Mouse (Mus musculus) liver, embryonic 12.5 days (tissue): ENCODE measurements around the gene Galnt17. TPM values are rescaled to one million over a fixed set of nuclear protein-coding genes. Genes with fewer than 3 reads are reported as not detected.

Source experiments
- ATAC-seq: fragments of 200-750 bp; cut with Nextera tagmentation; 2 replicates; pipeline ENCODE4 v1.8.0; 2017; ENCODE audit warnings: moderate number of reproducible peaks, mild to moderate bottlenecking, moderate library complexity
- H3K27ac ChIP-seq: fragments of 300-500 bp; sonication (generic); 2 replicates; pipeline ENCODE4 v1.5.1; 2016; ENCODE audit warnings: mild to moderate bottlenecking
- H3K27me3 ChIP-seq: fragments of 300-500 bp; sonication (generic); replicated peaks from 2 replicates; pipeline ENCODE4 v1.6.1; 2016; ENCODE audit warnings: mild to moderate bottlenecking, moderate library complexity
- H3K36me3 ChIP-seq: fragments of 300-500 bp; sonication (generic); 2 replicates; pipeline ENCODE4 v1.6.1; 2016; ENCODE audit warnings: mild to moderate bottlenecking, moderate library complexity
- H3K4me1 ChIP-seq: fragments of 300-500 bp; sonication (generic); 2 replicates; pipeline ENCODE4 v1.6.1; 2016
- H3K4me2 ChIP-seq: fragments of 300-500 bp; sonication (generic); 2 replicates; pipeline ENCODE4 v1.6.1; 2016; ENCODE audit warnings: mild to moderate bottlenecking, moderate library complexity
- H3K4me3 ChIP-seq: fragments of 300-500 bp; sonication (generic); 2 replicates; pipeline ENCODE4 v1.5.1; 2016; ENCODE audit warnings: mild to moderate bottlenecking, moderate library complexity
- H3K9ac ChIP-seq: fragments of 300-500 bp; sonication (generic); 2 replicates; pipeline ENCODE4 v1.6.1; 2016; ENCODE audit warnings: mild to moderate bottlenecking, moderate library complexity
- H3K9me3 ChIP-seq: fragments of 300-500 bp; sonication (generic); replicated peaks from 2 replicates; pipeline ENCODE4 v1.6.1; 2016; ENCODE audit warnings: mild to moderate bottlenecking, moderate library complexity
- WGBS: fragments of 180-500 bp; shearing (Covaris S2); methylation state at CpG from one replicate; pipeline ENCODE4 v1.1.7; 2016; ENCODE audit not compliant: insufficient replicate concordance; 5-methylcytosine and 5-hydroxymethylcytosine counted together
- polyA plus RNA-seq: library from polyadenylated mRNA; unstranded; fragments of >200 nt; fragmentation: Nextera tagmentation; extraction: Ambion mirVana; gene quantifications from 2 replicates; pipeline ENCODE4 v1.2.1, GENCODE M21; 2016

Gene Galnt17
- polyA plus RNA-seq, 1 experiment from 2014 or later = 0.13 TPM

DNA sequence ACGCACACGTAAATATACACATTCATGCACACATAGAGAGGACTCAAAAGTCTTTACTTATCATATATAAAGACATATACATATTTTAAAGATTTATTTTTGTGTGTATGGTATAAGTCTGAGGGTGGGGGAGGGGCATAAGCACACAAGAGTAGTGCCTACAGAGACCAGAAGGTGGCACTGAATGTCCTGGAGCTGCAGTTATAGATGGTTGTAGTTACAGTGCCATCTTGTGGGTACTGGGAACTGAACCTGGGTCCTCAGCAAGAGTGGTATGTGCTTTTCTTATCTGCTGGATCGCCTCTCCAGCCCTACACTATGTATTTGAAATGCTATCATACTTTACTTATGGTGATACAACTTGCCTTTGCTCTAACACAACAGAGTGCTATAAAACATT is 68.5 kb downstream of the Galnt17 start:
- H3K27me3 ChIP-seq = no peaks in the 10 kb centered on the region
- H3K9me3 ChIP-seq = peaks cover 7% of the 10 kb centered on the region; the same call in 1 of the 2 replicates
- H3K4me1 ChIP-seq = no peaks in the 10 kb centered on the region
- no peak overlapping the region for H3K9ac ChIP-seq
- no peak overlapping the region for H3K4me3 ChIP-seq
- no peak overlapping the region for H3K27ac ChIP-seq
- no peak for ATAC-seq
- 78% methylated on average over 3 of the region's 3 CpGs for WGBS
- H3K36me3 ChIP-seq = no peaks in the 10 kb centered on the region
- H3K4me2 ChIP-seq = no peak overlapping the region

DNA sequence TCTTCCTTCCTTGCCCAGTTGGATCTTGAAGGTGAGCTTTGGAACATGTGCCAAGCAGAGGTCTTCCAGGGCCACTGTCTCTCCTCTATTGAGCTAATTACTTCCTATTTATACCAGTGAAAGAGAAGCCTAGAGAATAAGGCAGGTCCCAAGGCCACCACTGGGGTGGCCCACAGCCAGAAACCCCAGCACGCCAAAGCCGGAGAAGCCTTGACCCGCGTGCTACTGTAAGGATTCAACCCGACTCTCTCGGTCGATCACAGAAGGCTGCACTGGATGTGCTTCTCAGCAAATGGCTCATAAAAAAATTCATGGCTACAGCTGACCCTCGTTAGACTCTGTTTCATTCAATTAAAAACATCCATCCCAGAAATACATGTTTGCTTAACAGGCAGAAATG is 71.4 kb downstream of the Galnt17 start:
- no peak overlapping the region for H3K27ac ChIP-seq
- peaks cover 7% of the 10 kb centered on the region; the same call in 1 of the 2 replicates for H3K9me3 ChIP-seq
- no peak for ATAC-seq
- H3K4me3 ChIP-seq = no peak overlapping the region
- no peak overlapping the region for H3K4me2 ChIP-seq
- no peaks in the 10 kb centered on the region for H3K36me3 ChIP-seq
- no peaks in the 10 kb centered on the region for H3K27me3 ChIP-seq
- WGBS = 83% methylated on average over 8 of the region's 8 CpGs
- H3K9ac ChIP-seq = no peak overlapping the region
- H3K4me1 ChIP-seq = no peaks in the 10 kb centered on the region

DNA sequence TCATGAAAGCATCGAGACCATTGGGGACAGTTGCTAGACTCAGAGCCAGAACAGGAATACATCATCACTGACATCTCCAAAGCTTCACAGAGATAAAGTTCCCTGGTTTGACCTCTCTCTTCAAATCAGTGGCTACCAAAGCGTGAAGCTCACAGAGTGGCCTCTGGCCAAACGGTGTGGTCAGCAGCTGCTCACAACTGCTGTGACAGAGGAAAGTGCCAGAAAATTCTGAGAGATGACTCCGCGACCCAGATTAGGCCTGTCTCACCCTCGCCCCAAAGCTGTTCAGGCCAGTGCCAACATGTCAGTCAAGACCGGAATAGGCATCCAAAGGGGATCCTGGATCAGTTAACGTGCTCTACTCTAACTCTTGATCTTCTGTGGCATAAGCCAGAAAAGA is 74.5 kb downstream of the Galnt17 start:
- H3K4me1 ChIP-seq = no peaks in the 10 kb centered on the region
- H3K27ac ChIP-seq = no peak overlapping the region
- H3K9ac ChIP-seq = no peak overlapping the region
- 0 out of 2 replicates have a peak, but pooled peaks cover 4% of the 10 kb centered on the region for H3K9me3 ChIP-seq
- H3K36me3 ChIP-seq = no peaks in the 10 kb centered on the region
- H3K4me3 ChIP-seq = no peak overlapping the region
- H3K27me3 ChIP-seq = no peaks in the 10 kb centered on the region
- no peak for ATAC-seq
- WGBS = 73% methylated on average over 8 of the region's 8 CpGs
- no peak overlapping the region for H3K4me2 ChIP-seq

DNA sequence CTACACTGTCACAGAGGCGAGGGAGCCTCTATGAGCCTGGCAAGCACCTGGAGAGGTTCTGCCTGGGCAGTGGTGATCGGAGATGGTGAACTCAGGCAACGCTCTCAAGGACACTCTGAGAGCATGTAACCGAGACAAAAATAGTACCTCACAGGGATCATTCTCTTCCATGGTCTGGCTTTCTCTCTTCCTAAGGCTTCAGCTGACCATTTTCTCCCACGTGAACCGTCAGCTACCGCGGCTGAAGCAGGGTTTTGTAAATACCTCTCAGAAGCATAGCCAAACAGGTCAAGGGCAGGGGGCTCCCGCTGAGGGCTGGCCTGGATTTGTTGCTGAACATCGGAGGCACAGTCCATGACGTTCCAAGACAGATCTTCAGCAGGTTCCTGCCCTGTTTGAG is 77.2 kb downstream of the Galnt17 start:
- ATAC-seq = no peak
- Histone ChIP-seq H3K9me3 (0 out of 2 replicates have a peak, but pooled peaks cover 4% of the 10 kb centered on the region), H3K27ac (no peak overlapping the region), H3K4me1 (no peaks in the 10 kb centered on the region), H3K36me3 (no peaks in the 10 kb centered on the region), H3K9ac (no peak overlapping the region), H3K4me2 (no peak overlapping the region), H3K4me3 (no peak overlapping the region), H3K27me3 (no peaks in the 10 kb centered on the region)
- WGBS = 61% methylated on average over 11 of the region's 11 CpGs

DNA sequence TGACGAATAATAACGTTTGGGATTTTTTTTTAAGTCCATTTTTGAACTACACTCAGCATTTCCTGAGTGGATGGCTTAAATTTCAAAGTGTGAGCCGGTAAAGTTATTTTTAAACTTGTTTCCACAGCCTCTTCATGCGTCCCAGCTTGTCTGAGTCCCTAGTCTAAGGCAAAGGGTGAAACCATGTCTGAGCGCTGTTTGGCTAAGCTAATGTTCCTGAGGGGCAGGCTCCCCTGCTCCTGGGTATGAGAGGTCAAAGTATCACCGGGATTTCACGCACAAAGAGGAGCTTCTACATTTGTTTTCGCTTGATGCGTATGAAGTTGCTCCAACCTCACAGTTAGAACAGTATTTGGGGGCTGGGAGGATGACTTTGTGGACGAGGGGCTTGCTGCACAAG is 78.6 kb downstream of the Galnt17 start:
- no peaks in the 10 kb centered on the region for H3K4me1 ChIP-seq
- no peak overlapping the region for H3K4me2 ChIP-seq
- H3K9ac ChIP-seq = no peak overlapping the region
- no peak overlapping the region for H3K4me3 ChIP-seq
- ATAC-seq = no peak
- no peak overlapping the region for H3K27ac ChIP-seq
- no peaks in the 10 kb centered on the region for H3K36me3 ChIP-seq
- H3K27me3 ChIP-seq = no peaks in the 10 kb centered on the region
- WGBS = 69% methylated on average over 10 of the region's 10 CpGs
- 0 out of 2 replicates have a peak, but pooled peaks cover 4% of the 10 kb centered on the region for H3K9me3 ChIP-seq

DNA sequence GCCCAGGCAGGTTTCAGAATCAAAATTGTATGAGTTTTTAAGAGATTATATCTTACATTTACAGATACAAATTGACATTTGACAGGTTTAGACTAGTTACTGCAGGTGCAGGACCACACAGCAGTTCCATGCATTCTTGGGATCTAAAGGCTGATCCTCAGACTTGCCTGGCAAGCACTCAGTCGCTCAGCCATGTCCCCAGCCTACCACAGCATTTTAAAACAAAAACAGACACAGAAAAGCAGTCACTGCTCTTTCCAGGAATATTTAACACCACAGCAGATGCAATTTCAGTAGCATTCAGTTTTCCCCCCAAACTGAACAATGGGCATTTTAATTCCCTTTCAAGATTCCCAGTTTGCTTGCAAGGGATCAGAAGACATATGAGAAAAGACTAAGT is 84.9 kb downstream of the Galnt17 start:
- Histone ChIP-seq H3K4me3 (no peak overlapping the region), H3K36me3 (no peaks in the 10 kb centered on the region), H3K27me3 (no peaks in the 10 kb centered on the region), H3K4me2 (no peak overlapping the region), H3K27ac (no peak overlapping the region), H3K4me1 (no peaks in the 10 kb centered on the region), H3K9me3 (no peaks in the 10 kb centered on the region; the same call in 1 of the 2 replicates), H3K9ac (no peak overlapping the region)
- ATAC-seq = no peak
- WGBS = 33% methylated on average over 1 of the region's 1 CpGs

DNA sequence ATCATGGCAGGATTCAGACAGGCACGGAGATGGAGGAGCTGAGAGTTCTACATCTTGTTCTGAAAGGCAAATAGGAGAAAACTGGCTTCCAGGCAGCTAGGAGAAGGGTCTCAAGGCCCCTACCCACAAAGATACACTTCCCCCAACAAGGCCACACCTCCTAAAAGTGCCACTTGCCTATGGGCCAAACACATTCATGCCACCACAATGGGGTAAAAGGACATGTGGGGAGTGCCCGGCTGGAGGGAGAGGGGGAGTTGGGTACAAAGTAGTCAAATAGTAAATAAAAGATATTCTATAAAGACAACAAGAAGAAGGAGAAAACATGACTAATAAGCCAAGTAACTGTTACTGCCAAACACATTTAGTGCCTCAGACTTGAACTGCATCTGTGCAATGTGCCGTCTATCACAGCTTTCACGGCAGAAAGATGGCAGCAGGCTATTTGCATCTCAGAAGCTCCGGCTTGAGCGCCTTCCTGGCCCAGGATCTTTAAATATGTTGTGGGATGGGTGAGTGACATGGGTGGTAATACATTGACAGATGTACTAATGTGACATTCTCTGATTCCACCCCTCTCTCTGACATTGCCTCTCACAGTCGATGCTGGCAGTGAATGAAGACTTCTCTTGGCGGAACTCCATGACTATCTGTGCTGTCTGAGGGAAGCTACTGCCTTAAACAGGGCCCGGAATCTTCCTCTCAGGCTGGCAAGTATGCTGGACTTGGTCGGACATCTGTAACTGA is 85.6 kb downstream of the Galnt17 start:
- Histone ChIP-seq H3K4me1 (no peaks in the 10 kb centered on the region), H3K4me2 (no peak overlapping the region), H3K27ac (no peak overlapping the region), H3K36me3 (no peaks in the 10 kb centered on the region), H3K9me3 (peaks cover 2% of the 10 kb centered on the region; the same call in 1 of the 2 replicates), H3K27me3 (no peaks in the 10 kb centered on the region), H3K4me3 (no peak overlapping the region), H3K9ac (no peak overlapping the region)
- WGBS = 75% methylated on average over 10 of the region's 10 CpGs
- ATAC-seq = no peak

DNA sequence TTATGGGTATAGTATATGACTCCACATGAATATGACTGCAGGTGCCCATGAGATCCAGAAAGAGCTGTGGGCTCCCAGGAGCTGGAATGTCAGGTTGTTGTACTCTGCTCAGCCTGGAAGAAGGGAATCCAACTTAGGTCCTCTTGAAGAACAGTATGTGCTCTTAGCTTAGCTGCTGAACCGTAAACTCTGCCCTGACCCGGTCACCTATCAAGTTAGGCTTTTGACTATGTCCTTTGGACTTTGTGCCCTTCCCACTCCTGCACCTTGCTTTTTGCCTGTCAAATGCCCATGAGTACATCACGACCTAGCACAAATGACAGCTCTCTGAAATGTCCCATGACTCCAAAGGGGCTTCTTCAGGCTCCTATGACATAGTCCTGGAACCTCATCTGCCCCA is 90.1 kb downstream of the Galnt17 start:
- WGBS = 68% methylated on average over 3 of the region's 3 CpGs
- ATAC-seq = no peak
- H3K4me3 ChIP-seq = no peak overlapping the region
- no peaks in the 10 kb centered on the region for H3K27me3 ChIP-seq
- no peak overlapping the region for H3K4me2 ChIP-seq
- H3K27ac ChIP-seq = no peak overlapping the region
- H3K36me3 ChIP-seq = no peaks in the 10 kb centered on the region
- H3K9ac ChIP-seq = no peak overlapping the region
- peaks cover 4% of the 10 kb centered on the region; the same call in 1 of the 2 replicates for H3K9me3 ChIP-seq
- no peaks in the 10 kb centered on the region for H3K4me1 ChIP-seq

DNA sequence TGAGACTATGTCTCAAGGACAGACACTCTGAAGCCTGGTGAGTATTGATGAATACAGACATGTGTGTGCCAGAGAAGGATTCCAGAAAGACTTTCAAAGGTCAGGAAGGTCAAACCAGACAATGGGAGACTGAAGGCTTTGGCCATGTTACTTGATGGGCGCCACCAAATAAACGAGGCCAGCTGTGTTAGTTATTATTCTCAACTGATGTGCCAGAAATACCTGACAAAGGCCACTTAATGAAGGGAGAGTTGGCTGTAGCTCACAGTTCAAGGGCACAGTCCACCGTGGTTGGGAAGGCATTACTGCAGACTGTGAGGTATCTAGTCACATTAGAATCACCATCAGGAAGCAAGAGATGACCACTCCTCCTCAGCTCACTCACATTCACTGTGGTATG is 96.7 kb downstream of the Galnt17 start:
- no peak overlapping the region for H3K4me3 ChIP-seq
- H3K36me3 ChIP-seq = no peaks in the 10 kb centered on the region
- no peaks in the 10 kb centered on the region for H3K27me3 ChIP-seq
- no peak overlapping the region for H3K4me2 ChIP-seq
- WGBS = 59% methylated on average over 3 of the region's 3 CpGs
- H3K27ac ChIP-seq = no peak overlapping the region
- no peaks in the 10 kb centered on the region for H3K4me1 ChIP-seq
- no peak overlapping the region for H3K9ac ChIP-seq
- H3K9me3 ChIP-seq = no peaks in the 10 kb centered on the region
- ATAC-seq = no peak

DNA sequence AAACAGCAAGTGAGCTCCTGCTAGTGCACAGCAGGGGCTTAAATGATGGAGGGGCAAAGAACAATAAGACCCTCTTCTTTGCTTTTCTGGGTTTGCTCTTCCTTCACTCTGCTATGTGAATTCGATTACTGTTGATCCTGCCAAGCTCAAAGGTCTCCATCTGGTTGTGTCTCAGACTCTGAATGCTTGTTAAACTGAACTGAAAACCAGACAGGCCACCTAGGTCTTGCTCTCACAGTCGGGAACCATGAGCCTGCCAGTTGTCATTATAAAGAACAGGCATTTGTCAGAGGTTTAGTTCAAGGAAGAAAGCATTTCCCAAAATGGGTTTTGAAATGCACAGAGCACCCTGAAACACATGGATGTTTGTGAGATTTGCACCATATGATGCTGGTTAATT is 107.2 kb downstream of the Galnt17 start:
- peaks cover 3% of the 10 kb centered on the region; the same call in 1 of the 2 replicates for H3K9me3 ChIP-seq
- no peak for ATAC-seq

DNA sequence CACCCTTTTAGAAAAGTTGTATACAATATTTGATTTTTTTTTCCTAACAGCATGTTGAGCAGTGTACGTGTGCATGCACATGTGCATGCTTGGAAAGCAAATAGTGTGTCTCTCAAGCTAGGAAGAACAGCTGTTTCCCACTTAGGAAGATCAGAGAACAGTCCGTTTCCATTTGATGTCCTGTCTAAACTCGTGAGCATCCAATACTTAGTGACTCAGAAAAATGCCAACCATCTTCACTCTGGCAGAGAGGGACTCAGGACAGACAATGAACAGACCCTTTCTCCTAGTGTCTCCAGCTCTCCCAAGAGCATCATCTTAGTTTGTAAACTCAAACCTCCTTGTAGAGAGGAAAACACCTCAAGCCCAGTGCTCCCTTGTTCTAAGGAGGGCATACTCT is 116.0 kb downstream of the Galnt17 start:
- H3K4me1 ChIP-seq = no peaks in the 10 kb centered on the region
- no peak overlapping the region for H3K4me3 ChIP-seq
- ATAC-seq = no peak
- no peak overlapping the region for H3K9ac ChIP-seq
- WGBS = 58% methylated on average over 3 of the region's 3 CpGs
- H3K9me3 ChIP-seq = peaks cover 3% of the 10 kb centered on the region
- no peaks in the 10 kb centered on the region for H3K27me3 ChIP-seq
- H3K27ac ChIP-seq = no peak overlapping the region
- no peak overlapping the region for H3K4me2 ChIP-seq
- no peaks in the 10 kb centered on the region for H3K36me3 ChIP-seq

More for the DNA sequence above, 107.2 kb downstream of the Galnt17 start:
- Histone ChIP-seq H3K36me3 (no peaks in the 10 kb centered on the region), H3K27ac (no peak overlapping the region), H3K27me3 (no peaks in the 10 kb centered on the region), H3K4me2 (no peak overlapping the region), H3K9ac (no peak overlapping the region), H3K4me1 (no peaks in the 10 kb centered on the region), H3K4me3 (no peak overlapping the region)
- WGBS = 39% methylated on average over 2 of the region's 2 CpGs

DNA sequence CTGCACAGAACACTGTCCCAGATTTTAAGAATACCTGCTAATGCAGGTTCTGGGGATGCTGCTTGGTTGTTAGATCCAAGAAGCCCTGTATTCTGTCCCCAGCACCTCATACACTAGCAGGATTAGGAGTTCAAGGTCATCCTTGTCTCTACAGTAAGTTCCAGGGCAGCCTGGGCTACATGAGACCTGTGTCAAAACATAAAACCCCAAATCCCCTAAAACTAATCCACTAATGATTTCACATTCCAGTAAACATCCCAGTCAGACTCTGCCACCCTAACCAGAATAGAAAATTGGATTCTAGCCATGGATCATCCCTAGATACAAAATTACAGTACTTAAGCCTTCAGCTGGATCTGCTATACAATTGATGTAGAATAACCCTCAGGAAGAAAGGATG is 123.7 kb downstream of the Galnt17 start:
- Histone ChIP-seq H3K9ac (no peak overlapping the region), H3K36me3 (no peaks in the 10 kb centered on the region), H3K4me1 (no peaks in the 10 kb centered on the region), H3K27me3 (no peaks in the 10 kb centered on the region), H3K27ac (no peak overlapping the region), H3K9me3 (no peaks in the 10 kb centered on the region), H3K4me3 (no peak overlapping the region), H3K4me2 (no peak overlapping the region)
- no peak for ATAC-seq

DNA sequence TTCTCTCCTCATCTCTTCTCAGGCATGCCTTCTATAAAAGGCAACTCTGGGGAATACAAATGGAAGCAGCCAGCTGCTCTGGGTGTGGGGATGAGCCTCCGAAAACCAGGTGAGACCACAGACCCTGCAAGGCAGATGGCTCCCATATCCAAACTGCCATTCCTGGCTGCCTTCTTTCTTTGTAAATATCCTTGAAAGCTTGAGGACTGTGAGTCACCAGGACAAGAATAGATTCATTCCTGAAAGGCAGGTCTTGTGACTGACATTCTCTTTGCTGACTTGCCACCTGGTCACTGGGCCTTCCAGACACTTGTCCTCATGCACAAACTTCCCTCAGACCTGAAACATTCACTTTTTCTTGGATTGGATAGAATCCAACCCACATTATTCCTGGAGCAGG is 127.1 kb downstream of the Galnt17 start:
- Histone ChIP-seq H3K9me3 (0 out of 2 replicates have a peak, but pooled peaks cover 6% of the 10 kb centered on the region), H3K4me3 (no peak overlapping the region), H3K36me3 (no peaks in the 10 kb centered on the region), H3K27ac (no peak overlapping the region), H3K27me3 (no peaks in the 10 kb centered on the region), H3K9ac (no peak overlapping the region), H3K4me2 (no peak overlapping the region), H3K4me1 (no peaks in the 10 kb centered on the region)
- WGBS = 48% methylated on average over 1 of the region's 1 CpGs
- no peak for ATAC-seq
